Mouse (Mus musculus): Measurements from ENCODE around the gene Gm10097. TPM values are rescaled to one million over a fixed set of nuclear protein-coding genes. Genes with fewer than 3 reads are reported as not detected.

The Gm10097 gene
- polyA plus RNA-seq, 1 experiment from 2014 or later, result 0.24 TPM

- no peak overlapping the region for H3K27ac ChIP-seq (ENCODE audit: low read depth, low read length)
- no peak for ATAC-seq
- no peaks in the 10 kb centered on the region for H3K9me3 ChIP-seq (ENCODE audit: control insufficient read depth, low read length)
- H3K4me3 ChIP-seq (ENCODE audit: low read length), result no peak overlapping the region
- no peaks in the 10 kb centered on the region for H3K27me3 ChIP-seq (replicated peaks; ENCODE audit: control insufficient read depth, insufficient read depth, low read length)
- H3K9ac ChIP-seq (ENCODE audit: low read depth, low read length), result no peak overlapping the region
- peaks cover 23% of the 10 kb centered on the region for H3K36me3 ChIP-seq (ENCODE audit: control insufficient read depth, insufficient read depth, low read length)
- 76% methylated on average over 7 of the region's 7 CpGs for WGBS
- H3K4me1 ChIP-seq (ENCODE audit: control insufficient read depth, insufficient read depth, low read depth, low read length), result no peaks in the 10 kb centered on the region
- no peak overlapping the region for H3K4me2 ChIP-seq (ENCODE audit: low read length)
Observed at GRCm38 (mm10) chr10:5045213-5045612, 23.8 kb upstream of the Gm10097 start.

- Histone ChIP-seq H3K4me2 (ENCODE audit: low read length) (no peak overlapping the region), H3K9ac (ENCODE audit: low read depth, low read length) (no peak overlapping the region), H3K9me3 (ENCODE audit: control insufficient read depth, low read length) (no peaks in the 10 kb centered on the region), H3K36me3 (ENCODE audit: control insufficient read depth, insufficient read depth, low read length) (peaks cover 18% of the 10 kb centered on the region), H3K27me3 (replicated peaks; ENCODE audit: control insufficient read depth, insufficient read depth, low read length) (no peaks in the 10 kb centered on the region), H3K4me1 (ENCODE audit: control insufficient read depth, insufficient read depth, low read depth, low read length) (no peaks in the 10 kb centered on the region), H3K4me3 (ENCODE audit: low read length) (no peak overlapping the region), H3K27ac (ENCODE audit: low read depth, low read length) (no peak overlapping the region)
- no peak for ATAC-seq
- 87% methylated on average over 5 of the region's 5 CpGs for WGBS
Observed at GRCm38 (mm10) chr10:5045671-5046070, 23.3 kb upstream of the Gm10097 start.

- Histone ChIP-seq H3K9ac (ENCODE audit: low read depth, low read length) (no peak overlapping the region), H3K9me3 (ENCODE audit: control insufficient read depth, low read length) (no peaks in the 10 kb centered on the region), H3K27me3 (replicated peaks; ENCODE audit: control insufficient read depth, insufficient read depth, low read length) (no peaks in the 10 kb centered on the region), H3K27ac (ENCODE audit: low read depth, low read length) (no peak overlapping the region), H3K36me3 (ENCODE audit: control insufficient read depth, insufficient read depth, low read length) (peaks cover 13% of the 10 kb centered on the region), H3K4me2 (ENCODE audit: low read length) (no peak overlapping the region), H3K4me1 (ENCODE audit: control insufficient read depth, insufficient read depth, low read depth, low read length) (no peaks in the 10 kb centered on the region), H3K4me3 (ENCODE audit: low read length) (no peak overlapping the region)
- 47% methylated on average over 10 of the region's 10 CpGs for whole genome bisulfite sequencing
- ATAC-seq, result peak; percentile 72
Observed at GRCm38 (mm10) chr10:5056243-5056735, 12.7 kb upstream of the Gm10097 start.

- Histone ChIP-seq H3K27me3 (replicated peaks; ENCODE audit: control insufficient read depth, insufficient read depth, low read length) (no peaks in the 10 kb centered on the region), H3K36me3 (ENCODE audit: control insufficient read depth, insufficient read depth, low read length) (peaks cover 10% of the 10 kb centered on the region), H3K4me2 (ENCODE audit: low read length) (no peak overlapping the region), H3K4me3 (ENCODE audit: low read length) (no peak overlapping the region), H3K9ac (ENCODE audit: low read depth, low read length) (no peak overlapping the region), H3K4me1 (ENCODE audit: control insufficient read depth, insufficient read depth, low read depth, low read length) (no peaks in the 10 kb centered on the region), H3K9me3 (ENCODE audit: control insufficient read depth, low read length) (no peaks in the 10 kb centered on the region), H3K27ac (ENCODE audit: low read depth, low read length) (no peak overlapping the region)
- 69% methylated on average over 3 of the region's 3 CpGs for WGBS
- ATAC-seq, result no peak
Observed at GRCm38 (mm10) chr10:5056940-5057339, 12.1 kb upstream of the Gm10097 start.

- H3K27me3 ChIP-seq (replicated peaks; ENCODE audit: control insufficient read depth, insufficient read depth, low read length), result no peaks in the 10 kb centered on the region
- H3K9me3 ChIP-seq (ENCODE audit: control insufficient read depth, low read length), result no peaks in the 10 kb centered on the region
- no peak overlapping the region for H3K9ac ChIP-seq (ENCODE audit: low read depth, low read length)
- no peak for ATAC-seq
- peaks cover 8% of the 10 kb centered on the region for H3K36me3 ChIP-seq (ENCODE audit: control insufficient read depth, insufficient read depth, low read length)
- 92% methylated on average over 15 of the region's 15 CpGs for WGBS
- H3K4me1 ChIP-seq (ENCODE audit: control insufficient read depth, insufficient read depth, low read depth, low read length), result no peaks in the 10 kb centered on the region
- no peak overlapping the region for H3K4me2 ChIP-seq (ENCODE audit: low read length)
- no peak overlapping the region for H3K27ac ChIP-seq (ENCODE audit: low read depth, low read length)
- H3K4me3 ChIP-seq (ENCODE audit: low read length), result no peak overlapping the region
Observed at GRCm38 (mm10) chr10:5057661-5058060, 11.3 kb upstream of the Gm10097 start.

- H3K27ac ChIP-seq (ENCODE audit: low read depth, low read length), result no peak overlapping the region
- no peaks in the 10 kb centered on the region for H3K27me3 ChIP-seq (replicated peaks; ENCODE audit: control insufficient read depth, insufficient read depth, low read length)
- no peak overlapping the region for H3K4me2 ChIP-seq (ENCODE audit: low read length)
- H3K9me3 ChIP-seq (ENCODE audit: control insufficient read depth, low read length), result no peaks in the 10 kb centered on the region
- peaks cover 8% of the 10 kb centered on the region; the same call in 1 of the 2 replicates for H3K36me3 ChIP-seq (ENCODE audit: control insufficient read depth, insufficient read depth, low read length)
- ATAC-seq, result no peak
- 88% methylated on average over 2 of the region's 2 CpGs for WGBS
- no peak overlapping the region for H3K9ac ChIP-seq (ENCODE audit: low read depth, low read length)
- H3K4me1 ChIP-seq (ENCODE audit: control insufficient read depth, insufficient read depth, low read depth, low read length), result no peaks in the 10 kb centered on the region
- no peak overlapping the region for H3K4me3 ChIP-seq (ENCODE audit: low read length)
Observed at GRCm38 (mm10) chr10:5058876-5059275, 10.1 kb upstream of the Gm10097 start.

GRCm38 (mm10) chr10:5059983-5060382, 9.0 kb upstream of the Gm10097 start:
- Histone ChIP-seq H3K36me3 (ENCODE audit: control insufficient read depth, insufficient read depth, low read length) (peaks cover 8% of the 10 kb centered on the region; the same call in 1 of the 2 replicates), H3K27ac (ENCODE audit: low read depth, low read length) (no peak overlapping the region), H3K4me3 (ENCODE audit: low read length) (no peak overlapping the region), H3K9me3 (ENCODE audit: control insufficient read depth, low read length) (no peaks in the 10 kb centered on the region), H3K4me2 (ENCODE audit: low read length) (no peak overlapping the region), H3K9ac (ENCODE audit: low read depth, low read length) (no peak overlapping the region), H3K27me3 (replicated peaks; ENCODE audit: control insufficient read depth, insufficient read depth, low read length) (no peaks in the 10 kb centered on the region), H3K4me1 (ENCODE audit: control insufficient read depth, insufficient read depth, low read depth, low read length) (no peaks in the 10 kb centered on the region)
- ATAC-seq, result no peak
- WGBS, result 85% methylated on average over 2 of the region's 2 CpGs

GRCm38 (mm10) chr10:5067113-5067512, 1.9 kb upstream of the Gm10097 start:
- ATAC-seq, result no peak
- 94% methylated on average over 3 of the region's 3 CpGs for WGBS
- no peak overlapping the region for H3K9ac ChIP-seq (ENCODE audit: low read depth, low read length)

GRCm38 (mm10) chr10:5070168-5070940, 1.4 kb downstream of the Gm10097 start:
- H3K4me1 ChIP-seq (ENCODE audit: control insufficient read depth, insufficient read depth, low read depth, low read length), result no peaks in the 10 kb centered on the region
- no peak overlapping the region for H3K27ac ChIP-seq (ENCODE audit: low read depth, low read length)
- H3K9ac ChIP-seq (ENCODE audit: low read depth, low read length), result no peak overlapping the region
- no peak for ATAC-seq
- H3K9me3 ChIP-seq (ENCODE audit: control insufficient read depth, low read length), result no peaks in the 10 kb centered on the region
- no peak overlapping the region for H3K4me3 ChIP-seq (ENCODE audit: low read length)
- peaks cover 9% of the 10 kb centered on the region; the same call in 1 of the 2 replicates for H3K36me3 ChIP-seq (ENCODE audit: control insufficient read depth, insufficient read depth, low read length)
- H3K4me2 ChIP-seq (ENCODE audit: low read length), result no peak overlapping the region
- H3K27me3 ChIP-seq (replicated peaks; ENCODE audit: control insufficient read depth, insufficient read depth, low read length), result no peaks in the 10 kb centered on the region
- 89% methylated on average over 11 of the region's 11 CpGs for WGBS

More at GRCm38 (mm10) chr10:5067113-5067512, 1.9 kb upstream of the Gm10097 start:
- H3K4me1 ChIP-seq (ENCODE audit: control insufficient read depth, insufficient read depth, low read depth, low read length), result no peaks in the 10 kb centered on the region
- H3K4me3 ChIP-seq (ENCODE audit: low read length), result no peak overlapping the region
- no peaks in the 10 kb centered on the region for H3K27me3 ChIP-seq (replicated peaks; ENCODE audit: control insufficient read depth, insufficient read depth, low read length)
- no peak overlapping the region for H3K27ac ChIP-seq (ENCODE audit: low read depth, low read length)
- no peak overlapping the region for H3K4me2 ChIP-seq (ENCODE audit: low read length)
- H3K9me3 ChIP-seq (ENCODE audit: control insufficient read depth, low read length), result no peaks in the 10 kb centered on the region
- H3K36me3 ChIP-seq (ENCODE audit: control insufficient read depth, insufficient read depth, low read length), result peaks cover 6% of the 10 kb centered on the region; the same call in 1 of the 2 replicates
